Mouse (Mus musculus) cerebellum, adult 18-20 months (tissue): Measurements from ENCODE around the gene Ncoa1.
A peak's percentile ranks its signal among the peaks of the same experiment; 100 is the strongest.
"Not testable (repeated sequence)": the region's sequence is repeated elsewhere in the genome, so short reads cannot be mapped to it uniquely, and the experiment has no call there.

Source experiments
- DNase-seq, 2 experiments: peaks; one replicate each; pipeline ENCODE4 v3.0.0; 2021

Ncoa1 gene

GRCm38 (mm10) chr12:4475251-4475993 is 1.6 kb downstream of the Ncoa1 start:
- DNase-seq = no peak

DNA sequence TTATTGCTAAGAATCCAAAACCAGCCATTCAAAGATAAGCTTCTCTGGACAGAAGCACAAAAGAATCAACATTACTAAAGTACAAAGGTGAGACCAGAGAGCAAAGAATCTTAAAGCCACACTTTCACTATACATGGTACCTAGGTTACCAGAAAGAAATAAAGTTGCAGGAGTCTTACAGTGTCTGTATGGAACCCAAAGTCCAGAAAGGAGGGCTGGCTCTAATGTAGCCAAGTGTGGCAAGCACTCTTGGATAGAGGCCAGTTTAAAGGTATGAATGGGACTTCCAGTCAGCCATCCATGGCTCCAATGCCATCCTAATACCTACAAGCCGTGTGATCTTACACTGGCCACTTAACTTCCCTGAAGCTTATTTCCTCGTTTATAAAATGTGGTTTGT is 7.9 kb downstream of the Ncoa1 start:
- DNase-seq = no peak

GRCm38 (mm10) chr12:4463701-4464100 is 13.3 kb downstream of the Ncoa1 start:
- DNase-seq = no peak

GRCm38 (mm10) chr12:4462420-4462819 is 14.6 kb downstream of the Ncoa1 start:
- DNase-seq = peak in 1 of 2 experiments; percentile 38

DNA sequence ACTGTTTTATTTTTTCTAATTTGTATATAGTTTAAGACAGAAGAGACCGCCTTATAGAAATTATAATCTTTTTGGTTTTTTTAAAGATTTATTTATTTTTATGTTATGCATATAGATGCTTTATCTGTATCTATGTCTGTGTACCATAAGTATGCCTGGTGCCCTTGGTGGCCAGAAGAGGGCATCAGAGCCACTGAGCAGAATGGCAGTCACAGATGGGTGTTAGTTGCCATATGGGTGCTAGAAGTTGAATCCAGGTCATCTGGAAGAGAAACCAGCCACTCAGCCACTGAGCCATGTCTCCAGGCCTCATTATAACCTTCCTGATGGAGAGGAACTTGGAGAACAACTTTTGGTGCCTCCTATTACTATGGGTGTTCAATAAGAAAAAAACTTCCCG is 16.0 kb downstream of the Ncoa1 start:
- DNase-seq = no peak

- no peak for DNase-seq
Measured at GRCm38 (mm10) chr12:4454956-4455565, 21.9 kb downstream of the Ncoa1 start.

DNA sequence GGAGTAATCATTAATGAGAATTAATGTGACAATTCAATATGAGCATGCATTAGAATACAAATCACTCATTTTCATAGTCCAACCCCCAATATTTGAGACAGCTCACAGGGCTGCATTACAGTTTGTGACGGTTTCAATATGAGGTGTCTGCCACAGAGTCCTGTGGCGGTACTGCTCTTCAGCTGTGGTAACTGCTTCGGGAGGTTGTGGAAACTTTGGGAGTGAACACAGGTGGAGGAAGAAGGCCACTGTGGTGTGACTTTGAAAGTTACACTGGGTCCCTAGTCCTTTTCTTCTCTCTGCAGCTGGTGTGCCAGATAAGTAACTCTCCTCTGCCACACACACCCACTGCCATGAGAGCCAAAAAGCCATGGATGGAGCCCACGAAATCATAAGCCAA is 22.7 kb downstream of the Ncoa1 start:
- DNase-seq = no peak

GRCm38 (mm10) chr12:4452233-4452632 is 24.7 kb downstream of the Ncoa1 start:
- DNase-seq = no peak

DNA sequence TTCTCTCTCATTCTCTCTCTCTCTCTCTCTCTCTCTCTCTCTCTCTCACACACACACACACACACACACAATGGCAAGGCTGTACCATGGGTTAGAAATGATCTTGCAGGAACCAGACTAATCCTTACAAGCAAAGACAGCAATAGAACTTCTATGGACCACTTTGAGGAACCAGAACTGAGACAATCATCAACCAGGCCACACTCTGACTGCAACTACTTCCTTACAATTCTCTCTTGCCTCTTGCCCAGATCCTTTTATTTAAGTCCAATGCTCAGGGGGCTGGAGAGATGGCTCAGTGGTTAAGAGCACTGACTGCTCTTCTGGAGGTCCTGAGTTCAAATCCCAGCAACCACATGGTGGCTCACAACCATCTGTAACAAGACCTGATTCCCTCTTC is 26.5 kb downstream of the Ncoa1 start:
- not testable (repeated sequence) for DNase-seq

- DNase-seq = no peak
Measured at GRCm38 (mm10) chr12:4448076-4448589, 28.8 kb downstream of the Ncoa1 start.

GRCm38 (mm10) chr12:4444946-4445345 is 32.0 kb downstream of the Ncoa1 start:
- DNase-seq = no peak

DNA sequence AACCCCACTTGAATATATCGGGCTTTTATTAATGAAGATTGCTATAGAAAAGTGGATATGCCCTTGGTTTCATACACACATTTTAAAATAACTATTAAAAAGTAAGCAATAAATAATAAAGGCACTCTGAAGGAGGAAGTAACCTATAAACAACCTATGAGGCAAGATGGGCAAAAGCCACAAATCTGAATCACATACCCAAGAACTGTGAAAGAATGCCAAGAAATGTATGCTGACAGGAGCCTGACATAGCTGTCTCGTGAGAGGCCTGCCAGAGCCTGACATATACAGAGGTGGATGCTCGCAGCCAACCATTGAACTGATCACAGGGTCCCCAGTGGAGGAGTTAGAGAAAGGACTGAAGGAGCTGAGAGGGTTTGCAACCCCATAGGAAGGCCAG is 35.5 kb downstream of the Ncoa1 start:
- DNase-seq = no peak

DNA sequence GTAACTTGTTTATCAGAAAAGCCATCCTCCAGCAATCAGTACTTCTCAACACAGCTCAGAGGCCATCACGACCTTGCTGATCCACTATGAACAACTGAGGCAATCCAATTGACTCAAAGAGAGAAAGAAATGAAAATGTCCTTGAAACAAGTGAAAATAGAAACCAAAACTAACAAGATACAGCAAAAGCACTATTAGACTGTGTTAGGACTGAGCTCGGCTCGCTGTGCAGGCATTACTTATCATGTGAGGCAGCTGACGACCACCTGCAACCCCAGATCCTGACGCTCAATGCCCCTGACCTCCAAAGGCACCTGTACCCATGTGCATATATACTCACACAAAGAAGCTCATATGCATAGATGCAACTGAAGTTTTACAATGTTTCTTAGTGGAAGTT is 40.8 kb downstream of the Ncoa1 start:
- no peak for DNase-seq

DNA sequence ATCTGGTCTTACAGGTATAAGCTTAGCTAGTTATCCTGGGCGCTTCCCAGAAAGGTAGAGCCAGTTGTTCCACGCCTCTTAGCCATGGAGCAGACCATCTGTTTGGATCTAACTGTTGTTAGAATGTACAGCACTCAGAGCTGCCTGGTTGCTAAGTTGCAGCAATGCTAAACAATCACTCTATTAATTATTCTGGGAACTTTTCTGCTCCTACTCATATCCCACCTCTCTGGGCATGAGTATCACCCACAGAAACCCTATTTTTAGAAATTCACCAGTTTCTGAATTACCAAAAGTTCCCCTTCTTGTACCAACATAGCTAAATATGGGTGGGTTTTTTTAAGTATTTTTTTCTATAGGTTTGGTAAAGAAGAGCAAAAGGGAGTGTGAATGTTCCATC is 43.4 kb downstream of the Ncoa1 start:
- DNase-seq = no peak

- DNase-seq = no peak
Measured at GRCm38 (mm10) chr12:4431978-4432377, 45.0 kb downstream of the Ncoa1 start.

DNA sequence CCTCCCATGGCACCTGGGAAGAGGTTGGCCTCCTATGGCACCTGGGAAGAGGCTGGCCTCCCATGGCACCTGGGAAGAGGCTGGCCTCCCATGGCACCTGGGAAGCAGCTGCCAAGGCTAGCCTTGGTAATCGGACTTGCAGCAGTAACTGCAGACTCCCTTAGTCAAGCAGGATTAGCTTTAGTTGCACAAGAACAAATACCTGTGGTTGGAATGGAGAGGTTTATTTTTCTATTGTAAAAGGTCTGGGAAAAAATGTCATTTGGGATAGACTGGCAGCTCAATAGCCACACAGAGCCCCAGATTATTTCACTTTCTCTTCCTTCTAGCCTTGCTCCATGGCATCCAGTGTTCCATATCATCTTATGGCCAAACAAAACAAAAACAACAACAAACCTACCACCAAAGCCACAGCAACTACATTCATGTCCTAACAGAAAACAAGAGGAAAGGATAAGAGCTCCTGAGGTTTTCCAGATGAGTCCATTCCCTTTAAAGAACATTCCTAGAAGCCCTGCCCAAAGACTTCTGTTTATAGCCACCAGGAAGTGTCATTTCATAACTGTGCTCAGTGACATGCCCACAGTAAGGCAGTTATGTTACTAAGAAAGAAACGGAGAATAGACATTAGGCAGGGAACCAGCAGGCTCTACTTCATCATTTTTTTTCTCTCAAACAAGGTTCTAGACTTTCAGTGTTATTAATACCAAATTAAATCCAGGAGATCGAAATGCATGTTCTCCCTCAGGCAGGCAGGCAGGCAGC is 46.7 kb downstream of the Ncoa1 start:
- no peak for DNase-seq

GRCm38 (mm10) chr12:4418824-4419223 is 58.2 kb downstream of the Ncoa1 start:
- DNase-seq = no peak

- no peak for DNase-seq
Measured at GRCm38 (mm10) chr12:4417626-4418263, 59.2 kb downstream of the Ncoa1 start.

- DNase-seq = no peak
Measured at GRCm38 (mm10) chr12:4407085-4407484, 69.9 kb downstream of the Ncoa1 start.

GRCm38 (mm10) chr12:4406155-4406554 is 70.8 kb downstream of the Ncoa1 start:
- DNase-seq = no peak

GRCm38 (mm10) chr12:4403206-4403605 is 73.8 kb downstream of the Ncoa1 start:
- DNase-seq = no peak

GRCm38 (mm10) chr12:4396221-4396620 is 80.8 kb downstream of the Ncoa1 start:
- DNase-seq = no peak

DNA sequence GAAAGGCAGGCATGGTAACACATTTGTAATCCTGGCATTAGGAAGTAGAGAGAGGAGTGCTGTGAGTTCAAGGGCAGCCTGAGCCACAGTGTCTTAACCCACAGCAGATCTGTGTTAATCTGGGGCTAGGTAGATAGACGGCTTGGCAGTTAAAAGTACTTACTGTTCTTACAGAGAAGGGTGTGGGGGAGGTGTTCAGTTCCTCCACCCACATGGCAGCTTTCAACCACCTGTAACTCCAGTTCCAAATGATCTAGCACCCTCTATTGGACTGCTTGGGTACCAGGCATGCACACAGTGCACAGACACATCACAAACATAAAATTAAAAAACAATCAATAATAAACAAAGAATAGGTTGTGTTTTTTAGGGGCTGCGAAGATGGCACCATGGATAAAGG is 84.4 kb downstream of the Ncoa1 start:
- no peak for DNase-seq
